Mouse (Mus musculus) brain, embryonic 18.5 days (tissue): Measurements from ENCODE around the gene Sorcs3.

ENCODE experiments used
- DNase-seq: peaks from one replicate; pipeline ENCODE4 v3.0.0-alpha.2; 2012; ENCODE audit warnings: low read depth, low spot score

The Sorcs3 gene

DNA sequence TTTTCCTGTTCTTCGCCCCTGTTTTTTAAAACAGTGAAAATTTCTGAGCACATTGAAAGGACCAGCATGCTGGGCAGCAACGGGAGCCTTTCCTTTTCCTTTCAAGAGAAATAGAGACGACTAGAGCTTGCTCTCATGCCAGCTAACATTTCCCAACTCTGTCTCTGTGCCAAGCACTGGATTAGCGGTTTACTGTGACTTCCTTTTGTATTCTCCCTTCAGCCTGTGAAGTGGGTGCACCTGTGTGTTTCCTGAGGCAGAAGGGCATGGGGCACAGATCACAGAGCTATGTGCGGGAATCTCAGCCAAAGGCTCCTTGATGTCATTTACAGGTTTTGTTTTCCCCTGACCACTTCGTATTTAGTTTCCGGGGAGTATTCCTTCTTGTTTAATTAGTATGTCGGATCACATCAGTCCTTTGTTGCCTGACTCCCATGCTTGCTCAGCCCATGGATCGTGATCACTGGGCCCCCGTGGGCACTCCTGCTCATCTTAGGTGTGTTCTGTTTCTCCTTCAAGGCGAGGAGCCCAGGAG lies 172.2 kb downstream of the Sorcs3 start:
- DNase-seq = no peak

DNA sequence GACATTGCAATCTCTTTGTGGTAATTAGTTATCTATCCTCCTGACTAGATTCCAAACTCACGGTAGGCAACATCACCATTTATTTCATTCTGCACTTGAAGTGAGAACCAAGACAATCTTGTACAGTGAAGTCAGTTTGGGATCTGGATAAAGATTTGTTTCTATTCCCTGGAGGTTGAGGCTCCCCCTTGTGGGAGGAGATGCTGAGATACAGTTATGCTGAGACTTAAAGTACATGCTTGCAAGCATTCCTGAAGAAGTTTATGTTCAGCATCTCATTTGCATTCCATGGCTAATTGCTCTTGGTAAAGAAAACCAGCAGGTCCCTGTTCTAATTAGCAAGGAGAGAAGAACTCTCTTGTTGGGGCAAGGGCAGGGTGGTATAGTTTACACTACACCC lies 185.7 kb downstream of the Sorcs3 start:
- DNase-seq = no peak

DNA sequence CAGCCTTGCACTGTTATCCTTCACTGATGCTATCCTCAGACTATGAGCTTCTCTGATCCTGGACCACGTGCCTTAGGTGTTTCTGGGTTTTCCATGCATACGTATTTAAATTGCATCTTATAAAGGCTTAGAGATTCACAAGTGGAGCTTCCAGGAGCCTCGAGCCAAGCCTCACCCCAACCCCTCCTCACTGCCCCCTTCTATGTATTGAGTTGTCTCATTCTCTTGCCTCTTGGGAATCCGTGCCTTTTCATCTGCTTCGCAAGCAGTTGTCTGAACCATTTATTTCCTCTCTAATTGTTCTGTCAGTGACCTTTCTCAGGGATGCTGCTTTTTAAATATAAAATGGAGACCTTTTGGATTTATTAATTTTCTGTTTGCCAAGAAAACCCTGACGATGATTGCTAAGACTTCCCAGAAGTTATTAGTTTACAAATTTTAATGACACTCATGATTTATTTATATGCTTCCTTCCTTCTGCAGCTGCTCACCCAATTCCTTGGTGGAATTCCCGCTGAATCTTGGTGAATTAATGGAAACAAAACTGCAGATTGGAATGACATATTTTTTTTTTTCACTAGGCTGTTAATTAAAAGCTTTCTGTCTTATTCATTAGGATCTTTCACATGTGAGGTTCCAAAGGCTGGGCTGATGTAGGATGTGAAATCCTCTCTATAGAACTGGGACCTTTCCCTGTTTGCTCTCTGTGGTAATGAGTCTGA lies 199.1 kb downstream of the Sorcs3 start:
- no peak for DNase-seq

DNA sequence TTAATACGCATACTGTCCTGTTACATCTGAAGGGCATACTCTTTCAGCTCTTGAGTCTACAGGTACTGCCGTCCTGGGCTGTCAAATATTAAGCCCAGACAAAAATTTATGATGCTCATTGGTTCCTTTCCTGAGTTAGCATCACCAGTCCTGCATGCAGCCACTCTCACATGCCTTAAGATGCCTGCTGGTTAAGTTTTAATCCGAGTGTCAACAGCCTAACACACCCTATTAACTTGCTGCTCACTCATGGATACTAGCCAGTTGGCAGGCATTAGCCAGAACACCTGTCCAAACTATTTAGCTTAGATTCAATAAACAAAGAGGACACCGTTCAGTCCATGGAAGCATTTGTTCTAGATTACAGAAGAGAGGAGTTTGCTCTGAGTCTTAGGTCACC lies 202.4 kb downstream of the Sorcs3 start:
- DNase-seq = no peak

DNA sequence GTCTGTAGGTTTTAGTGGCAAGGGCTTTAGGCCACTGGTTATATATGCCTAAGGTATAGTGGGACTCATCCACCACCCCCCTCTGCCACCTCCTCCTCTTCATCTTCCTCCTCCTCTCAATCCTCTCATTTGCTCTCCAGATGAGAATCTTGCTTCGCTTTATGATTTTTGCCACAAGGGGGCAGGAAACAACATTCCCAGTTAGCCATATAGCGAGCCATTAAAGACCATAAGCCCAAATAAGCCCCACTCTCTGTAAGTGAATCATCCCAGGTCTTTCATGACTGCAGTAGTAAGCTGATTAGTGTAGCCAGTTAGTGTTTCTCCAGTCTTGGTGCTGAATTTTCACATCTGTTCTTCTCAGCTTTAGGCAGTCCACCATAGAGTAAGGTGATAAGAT lies 205.5 kb downstream of the Sorcs3 start:
- DNase-seq = no peak

DNA sequence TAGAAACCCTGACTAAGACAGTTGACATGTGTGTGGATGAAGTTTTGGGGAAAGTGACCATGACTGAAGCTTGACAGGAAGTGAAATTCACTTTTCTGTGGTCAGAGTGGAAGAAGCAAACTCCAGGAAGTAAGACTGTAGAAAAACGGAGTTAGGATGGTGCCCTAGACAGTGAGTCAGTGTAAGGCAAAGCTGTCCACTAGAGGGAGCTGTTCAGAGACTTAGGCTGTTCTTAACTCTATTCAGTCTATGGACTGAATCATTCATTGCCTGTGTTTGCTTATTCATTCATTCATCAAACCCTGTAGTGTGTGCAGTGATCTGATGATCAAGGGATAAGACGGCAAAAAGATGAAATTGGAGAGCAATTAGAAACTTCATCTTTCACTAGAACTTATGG lies 208.0 kb downstream of the Sorcs3 start:
- no peak for DNase-seq

DNA sequence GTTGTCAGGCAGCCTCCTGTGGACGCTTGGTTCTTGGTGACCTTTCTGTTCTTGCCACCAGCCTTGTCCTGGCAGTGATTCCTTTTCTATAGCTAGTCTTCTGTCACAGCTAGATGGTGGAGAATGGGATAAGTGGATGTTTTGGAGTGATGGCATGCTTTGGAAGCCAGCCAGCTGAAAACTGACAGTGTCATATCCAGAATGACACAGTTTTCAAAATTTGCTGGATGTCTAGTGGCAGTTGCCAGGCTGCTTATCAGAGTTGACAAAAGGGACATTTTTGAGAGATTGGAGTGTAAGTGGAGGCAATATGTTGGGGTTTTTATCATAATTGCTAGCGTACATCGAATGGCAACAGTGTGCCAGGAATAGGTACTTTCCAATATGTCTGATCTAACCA lies 212.5 kb downstream of the Sorcs3 start:
- no peak for DNase-seq

DNA sequence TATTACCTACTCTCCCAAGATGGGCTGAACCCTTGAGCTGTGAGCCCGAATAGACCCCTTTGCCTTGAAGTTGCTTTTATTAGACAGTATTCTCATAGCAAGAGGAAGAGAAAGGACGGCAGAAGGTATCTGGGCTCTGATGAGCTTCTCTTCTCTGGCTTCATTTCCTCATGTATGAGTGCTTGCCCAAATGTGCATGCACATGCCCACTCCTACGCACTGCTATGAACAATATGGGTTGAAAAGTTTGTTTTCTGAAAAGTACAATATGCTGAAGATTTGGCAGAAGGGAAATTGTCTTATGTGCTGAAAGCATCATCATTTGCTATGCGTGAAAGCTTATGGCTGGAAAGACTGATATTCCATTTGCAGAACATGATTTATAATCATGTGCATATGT lies 223.4 kb downstream of the Sorcs3 start:
- DNase-seq = no peak

DNA sequence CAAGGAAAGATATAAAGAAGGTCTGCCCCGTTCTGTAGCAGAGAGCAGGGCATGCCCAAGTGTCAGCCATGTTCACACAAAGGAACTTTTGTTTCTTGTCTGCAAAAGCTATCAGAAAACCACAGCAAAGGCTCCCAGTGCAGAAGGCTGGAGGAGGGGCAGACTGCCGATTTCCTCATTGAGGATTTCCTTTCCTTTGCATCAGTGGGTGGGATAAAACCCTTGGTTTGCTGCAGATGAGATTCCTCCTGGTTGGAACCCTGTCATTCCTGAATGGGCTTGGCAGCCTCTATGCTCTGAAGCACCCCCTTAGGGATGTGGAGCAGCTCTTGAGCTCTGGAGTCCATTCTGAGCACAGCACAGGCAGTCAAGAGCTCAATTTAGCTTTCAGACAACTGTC lies 223.9 kb downstream of the Sorcs3 start:
- no peak for DNase-seq

DNA sequence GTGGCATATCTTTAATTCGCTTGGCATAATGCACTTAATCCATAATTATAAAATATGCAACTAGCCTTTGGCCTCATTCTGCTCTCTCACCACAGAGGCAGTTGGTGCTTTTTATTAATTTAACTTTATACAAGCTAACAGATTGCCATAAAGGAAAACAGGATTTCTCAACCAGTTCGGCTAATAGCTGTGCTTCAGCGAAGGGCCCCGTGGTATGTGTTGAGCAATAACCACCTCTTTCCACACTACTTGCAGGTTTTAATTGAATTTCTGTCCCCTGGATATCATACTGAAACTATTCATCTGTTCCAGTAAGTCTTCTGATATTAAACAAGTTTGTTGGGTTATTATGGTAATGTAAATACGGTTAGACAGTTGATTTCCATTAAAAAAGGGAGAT lies 224.5 kb downstream of the Sorcs3 start:
- no peak for DNase-seq

DNA sequence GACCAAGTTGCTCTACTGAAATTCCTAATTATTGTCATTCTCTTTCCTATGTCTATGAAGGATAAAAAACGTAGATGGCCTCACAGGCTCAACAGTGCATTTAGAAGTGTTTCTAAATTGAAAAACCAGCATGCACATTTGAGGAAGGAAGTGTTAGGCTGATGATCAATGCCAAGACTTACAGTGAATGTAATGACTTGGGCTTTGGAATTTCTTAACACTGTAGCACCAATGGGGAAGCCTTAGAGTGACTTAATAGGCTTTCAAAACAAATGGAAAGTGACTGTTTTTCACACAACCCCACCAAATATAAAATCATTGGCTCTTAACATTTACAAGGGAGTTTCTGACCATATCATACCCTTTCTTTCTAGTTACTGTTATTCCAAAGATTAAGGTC lies 232.6 kb downstream of the Sorcs3 start:
- DNase-seq = no peak

DNA sequence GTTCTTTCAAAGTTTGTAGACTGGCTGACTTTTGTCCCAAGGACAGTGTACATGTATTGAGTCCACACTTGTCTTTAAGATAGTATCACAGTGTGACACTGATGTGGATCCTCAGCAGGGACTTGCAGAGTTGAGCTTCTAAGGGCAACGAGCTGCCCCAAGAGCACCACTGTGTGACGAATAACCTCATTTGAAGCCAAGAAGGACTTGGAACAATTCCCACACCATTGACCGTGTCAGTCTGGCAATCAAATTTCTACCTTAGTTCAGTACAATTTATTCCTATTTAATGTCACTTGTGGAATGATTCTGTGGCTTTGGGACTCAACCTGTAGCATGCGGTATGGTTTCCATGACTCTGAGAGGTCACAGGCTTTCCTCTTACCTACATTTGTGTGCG lies 255.3 kb downstream of the Sorcs3 start:
- no peak for DNase-seq

DNA sequence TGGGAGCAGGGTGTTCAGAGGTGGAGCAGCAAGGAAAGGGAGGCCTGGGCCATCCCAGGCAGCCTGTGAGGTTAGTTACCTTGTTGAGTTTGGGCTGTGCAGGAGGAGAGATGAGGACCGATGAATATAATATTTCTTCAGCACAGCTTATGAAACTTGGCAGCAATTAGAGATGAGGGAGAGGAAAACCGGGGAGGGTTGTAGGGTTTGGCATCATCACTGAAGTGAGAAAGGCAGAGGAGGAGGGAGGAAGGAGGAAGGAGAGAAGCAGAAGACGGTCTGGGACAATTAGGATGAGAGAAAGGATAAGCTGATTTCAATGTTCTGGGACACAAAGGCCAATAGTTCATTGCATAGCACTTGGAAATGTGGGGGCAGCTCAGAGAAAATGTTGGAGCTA lies 256.6 kb downstream of the Sorcs3 start:
- no peak for DNase-seq

DNA sequence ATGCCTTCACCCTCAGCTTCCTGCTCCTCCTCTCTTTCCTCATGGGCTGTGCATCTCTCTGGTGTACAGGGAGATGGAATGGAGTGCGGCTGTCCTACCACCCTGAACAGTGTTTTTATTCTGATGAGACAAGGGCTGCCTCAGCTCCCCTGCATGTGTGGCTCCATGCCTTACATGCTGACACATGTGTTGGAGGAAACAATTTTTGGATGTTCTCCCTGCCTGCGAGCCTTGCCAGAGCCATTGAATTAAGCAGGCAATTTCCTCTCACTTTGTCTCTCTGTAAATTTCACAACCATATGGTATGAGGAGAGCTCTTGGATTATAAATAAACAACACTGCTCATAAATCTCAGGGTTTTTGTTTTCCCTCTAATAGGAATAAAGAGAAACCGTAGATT lies 257.7 kb downstream of the Sorcs3 start:
- DNase-seq = peak; percentile 30

DNA sequence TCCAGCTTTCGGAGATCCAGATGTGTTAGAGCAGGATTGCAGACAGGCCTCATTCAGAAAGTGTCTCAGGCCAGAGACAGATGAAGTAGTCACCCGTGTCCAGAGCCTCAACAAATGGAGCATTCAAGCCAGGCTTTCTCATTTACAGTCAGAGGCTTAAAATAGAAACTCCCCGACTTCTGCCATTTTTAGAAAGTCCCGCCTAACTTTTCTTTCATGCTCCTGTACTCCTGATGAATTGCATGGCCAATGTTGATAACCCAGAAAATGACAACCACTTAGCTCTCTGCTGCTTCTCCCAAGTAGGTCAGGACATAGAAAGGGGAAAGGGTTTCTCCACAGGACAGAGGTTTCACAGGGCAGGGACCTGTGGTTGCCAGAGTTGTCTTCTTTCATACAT lies 261.6 kb downstream of the Sorcs3 start:
- no peak for DNase-seq

DNA sequence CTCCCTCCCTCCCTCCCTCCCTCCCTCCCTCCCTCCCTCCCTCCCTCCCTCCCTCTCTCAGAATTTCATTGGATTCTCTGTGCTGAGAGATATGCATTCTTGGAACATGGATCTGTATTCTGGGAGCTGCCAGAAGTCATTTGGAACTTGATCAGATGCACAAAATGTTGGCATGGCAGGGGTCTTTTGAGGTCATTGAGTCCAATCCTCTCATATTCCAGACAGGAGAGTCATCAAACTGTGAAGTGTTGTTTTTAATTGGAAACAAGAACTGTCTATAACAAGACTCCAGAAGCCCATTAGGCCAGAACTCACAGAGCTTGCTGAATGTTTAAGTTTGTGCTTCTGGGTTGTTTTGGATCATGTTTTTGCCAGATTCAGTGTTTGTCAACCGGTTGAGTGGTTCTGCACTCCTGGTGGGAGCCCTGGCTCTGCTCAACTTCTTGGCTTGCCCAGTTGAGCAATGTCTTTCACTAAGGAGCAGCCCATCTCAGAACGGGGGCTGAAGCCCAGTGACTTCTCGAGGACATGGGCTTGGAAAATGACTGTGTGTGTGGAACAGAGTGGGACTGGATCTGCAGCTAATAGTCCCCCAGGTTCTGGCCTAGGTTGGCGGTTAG lies 264.1 kb downstream of the Sorcs3 start:
- no peak for DNase-seq

DNA sequence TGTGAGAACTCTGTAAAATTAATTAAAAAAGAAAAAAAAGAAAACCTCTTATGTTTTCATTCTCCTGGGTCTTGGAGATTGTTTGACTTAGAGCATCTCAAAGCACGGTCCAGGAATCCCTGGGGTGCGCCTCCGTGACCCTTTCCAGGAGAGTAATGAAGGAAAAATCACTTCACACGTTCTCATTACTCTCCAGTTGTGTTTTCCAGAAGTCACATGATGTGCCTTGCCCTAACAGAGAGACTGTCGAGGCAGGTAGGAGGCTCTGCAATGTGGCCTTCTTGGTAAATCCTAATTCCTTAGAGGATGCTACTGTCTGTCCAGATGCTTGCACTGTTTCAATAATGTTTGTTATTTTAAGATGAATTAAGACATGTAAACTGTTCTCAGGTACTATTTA lies 266.1 kb downstream of the Sorcs3 start:
- DNase-seq = no peak

DNA sequence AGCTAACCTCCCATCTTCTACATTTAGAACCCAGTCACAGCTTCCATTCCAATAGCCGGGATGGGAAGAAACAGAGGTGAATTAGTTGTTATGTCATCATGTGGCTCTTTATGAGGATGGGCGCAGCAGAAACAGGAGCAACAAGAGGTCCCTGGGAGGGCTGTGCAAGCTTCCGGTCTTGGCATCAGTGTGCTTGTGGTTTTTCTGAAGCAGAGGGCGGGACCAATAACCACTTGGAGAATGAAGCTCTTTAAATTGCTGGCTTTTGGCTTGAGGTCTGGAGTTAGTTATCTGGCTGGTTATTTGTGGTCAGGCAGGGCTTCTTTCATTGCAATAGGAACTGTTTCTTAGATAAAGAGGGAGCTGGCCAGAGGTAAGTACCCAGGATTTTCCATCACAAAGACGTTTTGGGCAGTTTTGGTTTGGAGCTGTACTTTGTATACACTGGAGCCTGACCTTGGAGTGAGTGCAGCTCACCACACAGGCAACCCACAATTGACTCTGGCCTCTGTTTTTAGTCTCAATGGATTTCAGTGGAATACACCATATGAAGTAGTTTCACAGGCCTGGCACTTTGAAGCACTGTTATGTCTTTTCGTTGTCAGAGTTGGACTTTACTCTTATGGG lies 270.1 kb downstream of the Sorcs3 start:
- no peak for DNase-seq

DNA sequence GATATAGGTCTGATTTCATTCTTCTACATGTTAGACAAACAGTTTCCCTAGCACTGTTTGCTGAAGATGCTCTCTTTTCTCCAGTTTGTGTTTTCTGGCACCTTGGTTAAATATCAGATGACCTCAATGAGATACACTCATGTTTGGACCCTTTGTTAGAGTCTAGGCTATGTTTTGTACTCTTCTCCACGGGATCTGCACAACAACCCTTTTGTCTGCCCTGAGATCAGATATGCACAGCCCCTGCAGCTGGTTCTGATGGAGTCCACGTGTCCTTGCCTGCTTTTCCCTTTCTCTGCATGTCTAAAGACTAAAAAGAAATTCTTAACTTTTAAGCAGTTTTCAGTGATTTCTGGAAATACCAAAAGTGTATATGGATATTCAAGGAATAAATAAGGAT lies 273.0 kb downstream of the Sorcs3 start:
- DNase-seq = no peak

DNA sequence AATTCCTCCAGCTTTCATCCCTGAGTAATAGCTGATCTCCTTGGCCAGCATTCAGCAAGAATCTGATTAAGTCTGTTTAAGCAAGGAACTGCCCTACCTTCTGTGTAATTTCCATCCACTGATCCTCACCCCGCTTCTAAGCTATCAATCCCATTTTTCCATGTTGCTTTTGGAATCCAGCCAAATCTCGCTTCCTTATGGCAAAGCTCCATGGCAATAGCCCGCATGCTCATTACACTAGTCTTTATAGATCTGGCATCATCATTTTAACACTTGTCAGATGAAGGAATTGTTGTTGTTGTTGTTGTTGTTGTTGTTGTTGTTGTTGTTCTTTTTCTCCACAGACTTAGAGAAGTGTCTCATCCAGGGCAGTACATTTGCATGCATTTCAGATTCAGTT lies 277.1 kb downstream of the Sorcs3 start:
- DNase-seq = no peak

DNA sequence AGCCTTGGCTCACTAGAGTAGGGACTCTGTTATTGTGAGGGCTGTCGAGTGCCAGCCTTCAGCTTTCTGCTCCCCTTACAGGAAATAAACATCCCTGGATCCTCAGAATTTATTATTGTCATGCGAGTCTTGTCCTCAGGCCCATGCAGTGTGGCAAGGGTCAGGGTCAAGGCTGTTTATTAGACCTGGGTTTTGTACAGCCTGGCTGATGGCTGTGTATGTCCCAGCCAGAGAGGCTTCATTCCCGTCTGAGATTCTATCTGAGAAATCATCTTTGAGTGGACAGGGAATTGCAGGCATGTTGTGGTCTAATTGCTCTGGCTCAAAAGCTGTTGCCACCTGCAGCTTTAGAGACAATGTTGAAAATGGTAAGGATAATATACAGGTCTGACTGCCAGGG lies 285.3 kb downstream of the Sorcs3 start:
- no peak for DNase-seq

DNA sequence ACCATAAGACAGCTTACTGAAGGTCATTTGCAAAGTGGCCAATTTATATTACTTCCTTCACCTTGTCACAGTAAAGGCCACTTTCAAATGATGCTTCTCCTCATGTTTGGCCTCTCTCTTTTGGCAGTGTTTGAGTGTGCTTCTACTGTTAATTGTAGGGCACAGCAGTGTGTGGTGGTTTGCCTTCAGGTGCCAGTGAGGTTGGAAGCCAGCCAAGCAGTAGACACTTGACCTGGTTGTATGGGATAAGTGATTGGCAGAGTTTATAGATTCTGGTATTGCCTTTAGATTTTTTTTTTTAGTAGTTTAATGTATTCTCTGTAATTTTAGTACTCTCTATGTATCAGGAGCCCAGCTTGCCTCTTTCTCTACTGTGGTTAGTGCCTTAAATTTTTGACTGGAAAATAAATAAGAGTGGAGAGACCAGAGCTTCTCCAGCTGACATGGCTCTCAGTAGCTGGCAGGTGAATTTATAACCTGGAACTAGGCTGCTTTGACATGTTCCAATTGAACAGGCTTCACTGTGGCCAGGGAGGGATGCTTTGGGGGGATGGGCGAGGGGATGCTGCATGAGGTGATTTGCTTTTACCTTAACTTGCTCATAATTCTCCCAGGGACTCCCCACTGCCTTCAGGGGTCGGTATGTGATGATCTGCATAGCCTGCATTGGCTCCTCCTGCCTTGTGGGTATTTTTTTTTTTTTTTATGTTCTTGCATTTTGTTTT lies 298.2 kb downstream of the Sorcs3 start:
- no peak for DNase-seq
